Mouse (Mus musculus) neural tube, embryonic 12.5 days (tissue): ENCODE data around the gene Smarca4. TPM values are rescaled to one million over a fixed set of nuclear protein-coding genes. Genes with fewer than 3 reads are reported as not detected.
"Not testable (repeated sequence)": the region's sequence is repeated elsewhere in the genome, so short reads cannot be mapped to it uniquely, and the experiment has no call there.

Experiments
- ATAC-seq: fragments of 200-750 bp; cut with Nextera tagmentation; 2 replicates; pipeline ENCODE4 v1.8.0; 2017; ENCODE audit warnings: low read depth, mild to moderate bottlenecking, moderate TSS enrichment, moderate library complexity; ENCODE audit not compliant: low FRiP score
- H3K27ac ChIP-seq: fragments of 300-500 bp; sonication (generic); 2 replicates; pipeline ENCODE4 v1.5.1; 2016
- H3K27me3 ChIP-seq: fragments of 300-500 bp; sonication (generic); replicated peaks from 2 replicates; pipeline ENCODE4 v1.6.1; 2016; ENCODE audit warnings: mild to moderate bottlenecking
- H3K36me3 ChIP-seq: fragments of 300-500 bp; sonication (generic); 2 replicates; pipeline ENCODE4 v1.6.1; 2016; ENCODE audit warnings: mild to moderate bottlenecking
- H3K4me1 ChIP-seq: fragments of 300-500 bp; sonication (generic); 2 replicates; pipeline ENCODE4 v1.6.1; 2016
- H3K4me2 ChIP-seq: fragments of 300-500 bp; sonication (generic); replicated peaks from 2 replicates; pipeline ENCODE4 v1.6.1; 2016; ENCODE audit warnings: mild to moderate bottlenecking
- H3K4me3 ChIP-seq: fragments of 300-500 bp; sonication (generic); 2 replicates; pipeline ENCODE4 v1.5.1; 2016
- H3K9ac ChIP-seq: fragments of 300-500 bp; sonication (generic); 2 replicates; pipeline ENCODE4 v1.6.1; 2016; ENCODE audit warnings: mild to moderate bottlenecking
- H3K9me3 ChIP-seq: fragments of 300-500 bp; sonication (generic); 2 replicates; pipeline ENCODE4 v1.6.1; 2016; ENCODE audit warnings: mild to moderate bottlenecking
- WGBS: fragments of 180-500 bp; shearing (Covaris S2); methylation state at CpG from one replicate; pipeline ENCODE4 v1.1.7; 2016; 5-methylcytosine and 5-hydroxymethylcytosine counted together
- polyA plus RNA-seq: library from polyadenylated mRNA; unstranded; fragments of >200 nt; fragmentation: Nextera tagmentation; extraction: Ambion mirVana; gene quantifications from 2 replicates; pipeline ENCODE4 v1.2.1, GENCODE M21; 2016

The Smarca4 gene
- polyA plus RNA-seq, 1 experiment from 2014 or later = 186 TPM

- H3K9me3 ChIP-seq = no peaks in the 10 kb centered on the region
- H3K27me3 ChIP-seq = no peaks in the 10 kb centered on the region
- peaks cover 58% of the 10 kb centered on the region for H3K36me3 ChIP-seq
- ATAC-seq = no peak
- peaks cover 24% of the 10 kb centered on the region for H3K4me1 ChIP-seq
- no peak overlapping the region for H3K27ac ChIP-seq
- peak overlapping the region; percentile 97; the same call in 1 of the 2 replicates for H3K4me3 ChIP-seq
- H3K9ac ChIP-seq = no peak overlapping the region
- peak overlapping the region; percentile 93 for H3K4me2 ChIP-seq
- WGBS = 90% methylated on average over 6 of the region's 6 CpGs
Measured at GRCm38 (mm10) chr9:21591127-21591830, 24.7 kb upstream of the Smarca4 start.

GRCm38 (mm10) chr9:21591831-21592702 lies 23.9 kb upstream of the Smarca4 start:
- Histone ChIP-seq H3K27ac (no peak overlapping the region), H3K9ac (peak overlapping the region; percentile 46), H3K36me3 (peaks cover 52% of the 10 kb centered on the region), H3K4me1 (peaks cover 24% of the 10 kb centered on the region), H3K4me2 (peak overlapping the region; percentile 93), H3K4me3 (peak overlapping the region; percentile 97), H3K9me3 (no peaks in the 10 kb centered on the region), H3K27me3 (no peaks in the 10 kb centered on the region)
- ATAC-seq = peak; percentile 79
- WGBS = 21% methylated on average over 17 of the region's 17 CpGs

GRCm38 (mm10) chr9:21592703-21593121 lies 23.3 kb upstream of the Smarca4 start, which contains the start of the genes Timm29 and Yipf2:
Gene Timm29, plus strand, starts transcription at chr9:21592722.
Gene Yipf2, minus strand, starts transcription at chr9:21592828.
- under 1% methylated on average over 30 of the region's 30 CpGs for WGBS
- Histone ChIP-seq H3K4me2 (peak within 1 kb of the TSS; percentile 93), H3K27me3 (no peaks in the 10 kb centered on the region), H3K27ac (peak within 1 kb of the TSS; percentile 76; the same call in 1 of the 2 replicates), H3K36me3 (peaks cover 45% of the 10 kb centered on the region), H3K9ac (peak within 1 kb of the TSS; percentile 93), H3K9me3 (no peaks in the 10 kb centered on the region), H3K4me1 (peaks cover 24% of the 10 kb centered on the region), H3K4me3 (peak within 1 kb of the TSS; percentile 97)
- peak; percentile 88 for ATAC-seq

GRCm38 (mm10) chr9:21593122-21593721 lies 22.7 kb upstream of the Smarca4 start:
- Histone ChIP-seq H3K9ac (peak overlapping the region; percentile 93), H3K36me3 (peaks cover 40% of the 10 kb centered on the region), H3K27me3 (no peaks in the 10 kb centered on the region), H3K9me3 (no peaks in the 10 kb centered on the region), H3K4me2 (peak overlapping the region; percentile 93), H3K27ac (peak overlapping the region; percentile 76; the same call in 1 of the 2 replicates), H3K4me3 (peak overlapping the region; percentile 97), H3K4me1 (peaks cover 24% of the 10 kb centered on the region)
- ATAC-seq = peak; percentile 69
- WGBS = 2% methylated on average over 69 of the region's 69 CpGs

GRCm38 (mm10) chr9:21594350-21594749 lies 21.6 kb upstream of the Smarca4 start:
- H3K9me3 ChIP-seq = not testable (repeated sequence)
- 91% methylated on average over 8 of the region's 8 CpGs for WGBS

GRCm38 (mm10) chr9:21594838-21595237 lies 21.1 kb upstream of the Smarca4 start:
- no peak overlapping the region for H3K27ac ChIP-seq
- no peak overlapping the region for H3K4me3 ChIP-seq
- no peaks in the 10 kb centered on the region for H3K27me3 ChIP-seq
- no peak overlapping the region for H3K9ac ChIP-seq
- peak overlapping the region; percentile 93; the same call in 1 of the 2 replicates for H3K4me2 ChIP-seq
- 94% methylated on average over 2 of the region's 2 CpGs for WGBS
- ATAC-seq = no peak
- H3K36me3 ChIP-seq = peaks cover 24% of the 10 kb centered on the region
- no peaks in the 10 kb centered on the region for H3K9me3 ChIP-seq
- peaks cover 24% of the 10 kb centered on the region for H3K4me1 ChIP-seq

More at GRCm38 (mm10) chr9:21594350-21594749, 21.6 kb upstream of the Smarca4 start:
- Histone ChIP-seq H3K36me3 (peaks cover 29% of the 10 kb centered on the region), H3K9ac (0 out of 2 replicates have a peak overlapping the region, but pooled peaks have one; percentile 93), H3K4me3 (peak overlapping the region; percentile 97; the same call in 1 of the 2 replicates), H3K4me2 (peak overlapping the region; percentile 93), H3K4me1 (peaks cover 24% of the 10 kb centered on the region)
- H3K27me3 ChIP-seq, ATAC-seq, H3K27ac ChIP-seq: not testable (repeated sequence)

- WGBS = 27% methylated on average over 2 of the region's 2 CpGs
- H3K4me3 ChIP-seq = no peak overlapping the region
Measured at GRCm38 (mm10) chr9:21598198-21598597, 17.8 kb upstream of the Smarca4 start.

GRCm38 (mm10) chr9:21600186-21600585 lies 15.8 kb upstream of the Smarca4 start:
- WGBS = 79% methylated on average over 3 of the region's 3 CpGs
- Histone ChIP-seq H3K4me2 (no peak overlapping the region), H3K36me3 (peaks cover 8% of the 10 kb centered on the region; the same call in 1 of the 2 replicates), H3K4me1 (no peaks in the 10 kb centered on the region), H3K4me3 (no peak overlapping the region), H3K9ac (no peak overlapping the region), H3K27me3 (no peaks in the 10 kb centered on the region), H3K27ac (no peak overlapping the region), H3K9me3 (no peaks in the 10 kb centered on the region)
- ATAC-seq = no peak

More at GRCm38 (mm10) chr9:21598198-21598597, 17.8 kb upstream of the Smarca4 start:
- Histone ChIP-seq H3K27me3 (no peaks in the 10 kb centered on the region), H3K27ac (no peak overlapping the region), H3K36me3 (peaks cover 14% of the 10 kb centered on the region), H3K9ac (no peak overlapping the region), H3K9me3 (no peaks in the 10 kb centered on the region), H3K4me2 (no peak overlapping the region), H3K4me1 (peaks cover 14% of the 10 kb centered on the region)
- ATAC-seq = no peak

GRCm38 (mm10) chr9:21601073-21601472 lies 14.9 kb upstream of the Smarca4 start:
- 83% methylated on average over 2 of the region's 2 CpGs for WGBS
- no peak for ATAC-seq
- peaks cover 4% of the 10 kb centered on the region; the same call in 1 of the 2 replicates for H3K36me3 ChIP-seq
- H3K9ac ChIP-seq = no peak overlapping the region
- H3K4me3 ChIP-seq = no peak overlapping the region
- no peaks in the 10 kb centered on the region for H3K9me3 ChIP-seq
- no peaks in the 10 kb centered on the region for H3K4me1 ChIP-seq
- no peak overlapping the region for H3K27ac ChIP-seq
- no peaks in the 10 kb centered on the region for H3K27me3 ChIP-seq
- H3K4me2 ChIP-seq = no peak overlapping the region

- no peaks in the 10 kb centered on the region for H3K36me3 ChIP-seq
- no peaks in the 10 kb centered on the region for H3K4me1 ChIP-seq
- H3K4me2 ChIP-seq = no peak overlapping the region
- no peak overlapping the region for H3K27ac ChIP-seq
- no peak overlapping the region for H3K9ac ChIP-seq
- WGBS = 49% methylated on average over 10 of the region's 10 CpGs
- ATAC-seq = no peak
- H3K4me3 ChIP-seq = no peak overlapping the region
- no peaks in the 10 kb centered on the region for H3K9me3 ChIP-seq
- no peaks in the 10 kb centered on the region for H3K27me3 ChIP-seq
Measured at GRCm38 (mm10) chr9:21601722-21602399, 14.1 kb upstream of the Smarca4 start.

- Histone ChIP-seq H3K4me2 (no peak overlapping the region), H3K36me3 (no peaks in the 10 kb centered on the region), H3K9ac (no peak overlapping the region), H3K4me3 (no peak overlapping the region), H3K27me3 (no peaks in the 10 kb centered on the region), H3K27ac (no peak overlapping the region), H3K9me3 (no peaks in the 10 kb centered on the region), H3K4me1 (no peaks in the 10 kb centered on the region)
- 77% methylated on average over 5 of the region's 5 CpGs for WGBS
- ATAC-seq = no peak
Measured at GRCm38 (mm10) chr9:21604119-21604518, 11.8 kb upstream of the Smarca4 start.
